Mouse (Mus musculus) spleen, postnatal 14 days (tissue): ENCODE measurements around the gene Pdzrn3.

Experiments
- DNase-seq, 2 experiments: peaks; one replicate each; pipeline ENCODE4 v3.0.0; 2021 to 2022; ENCODE audit warnings: low spot score in 2 of 2

The Pdzrn3 gene

GRCm38 (mm10) chr6:101377167-101377934 is at the start of gene Pdzrn3:
TSS of gene Pdzrn3 (minus strand) at chr6:101377897.
- DNase-seq, result no peak

GRCm38 (mm10) chr6:101427296-101427695 is 49.6 kb upstream of the Pdzrn3 start:
- no peak for DNase-seq

- no peak for DNase-seq
Observed at GRCm38 (mm10) chr6:101426301-101426700, 48.6 kb upstream of the Pdzrn3 start.

- no peak for DNase-seq
Observed at GRCm38 (mm10) chr6:101422084-101422954, 44.6 kb upstream of the Pdzrn3 start.

GRCm38 (mm10) chr6:101418213-101418612 is 40.5 kb upstream of the Pdzrn3 start:
- no peak for DNase-seq

GRCm38 (mm10) chr6:101411701-101412100 is 34.0 kb upstream of the Pdzrn3 start:
- DNase-seq, result no peak

GRCm38 (mm10) chr6:101411064-101411463 is 33.4 kb upstream of the Pdzrn3 start:
- no peak for DNase-seq

- DNase-seq, result no peak
Observed at GRCm38 (mm10) chr6:101396711-101397110, 19.0 kb upstream of the Pdzrn3 start.

- no peak for DNase-seq
Observed at GRCm38 (mm10) chr6:101395908-101396307, 18.2 kb upstream of the Pdzrn3 start.

GRCm38 (mm10) chr6:101392801-101393117 is 15.1 kb upstream of the Pdzrn3 start:
- no peak for DNase-seq

GRCm38 (mm10) chr6:101392107-101392800 is 14.6 kb upstream of the Pdzrn3 start:
- DNase-seq, result no peak

- no peak for DNase-seq
Observed at GRCm38 (mm10) chr6:101385490-101385889, 7.8 kb upstream of the Pdzrn3 start.

GRCm38 (mm10) chr6:101384958-101385357 is 7.3 kb upstream of the Pdzrn3 start:
- DNase-seq, result no peak

- no peak for DNase-seq
Observed at GRCm38 (mm10) chr6:101384476-101384875, 6.8 kb upstream of the Pdzrn3 start.

GRCm38 (mm10) chr6:101382891-101383290 is 5.2 kb upstream of the Pdzrn3 start:
- DNase-seq, result no peak

GRCm38 (mm10) chr6:101379546-101379945 is 1.8 kb upstream of the Pdzrn3 start:
- no peak for DNase-seq

GRCm38 (mm10) chr6:101377935-101378609 is 375 bp upstream of the Pdzrn3 start:
- DNase-seq, result no peak

GRCm38 (mm10) chr6:101376511-101377166 is 1.1 kb downstream of the Pdzrn3 start:
- no peak for DNase-seq

- DNase-seq, result no peak
Observed at GRCm38 (mm10) chr6:101376049-101376448, 1.6 kb downstream of the Pdzrn3 start.

GRCm38 (mm10) chr6:101374721-101375120 is 3.0 kb downstream of the Pdzrn3 start:
- DNase-seq, result no peak

GRCm38 (mm10) chr6:101374186-101374585 is 3.5 kb downstream of the Pdzrn3 start:
- DNase-seq, result no peak
